Mouse (Mus musculus): ENCODE data around the gene Hamp.

Gene Hamp

GRCm38 (mm10) chr7:30904042-30904441 is 39.8 kb downstream of the Hamp start:
- DNase-seq: peak; percentile 41

- no peak for DNase-seq
Observed at GRCm38 (mm10) chr7:30895217-30895616, 48.6 kb downstream of the Hamp start.

GRCm38 (mm10) chr7:30892515-30892914 is 51.3 kb downstream of the Hamp start:
- DNase-seq: no peak
